Mouse (Mus musculus) CH12.LX (cell line): Measurements from ENCODE around the gene Tbc1d22a. TPM values are rescaled to one million over a fixed set of nuclear protein-coding genes. Genes with fewer than 3 reads are reported as not detected.

ENCODE experiments used
- DNase-seq: peaks from one replicate; pipeline ENCODE4 v3.0.0-alpha.2; 2013; ENCODE audit errors: extremely low read depth
- H3K27ac ChIP-seq: 2 replicates; pipeline ENCODE4 v1.5.1; 2012; ENCODE audit warnings: low read depth, mild to moderate bottlenecking, control low read depth, moderate library complexity; ENCODE audit not compliant: insufficient read depth
- H3K27me3 ChIP-seq: replicated peaks from 2 replicates; pipeline ENCODE3; 2012; ENCODE audit warnings: inconsistent platforms
- H3K36me3 ChIP-seq, 2 experiments: replicated peaks in 1 of 2; 2 replicates each; pipeline versions ENCODE3 to v1.6.1; 2012; ENCODE audit warnings: inconsistent platforms in 1 of 2, low read length in 1 of 2, mild to moderate bottlenecking in 1 of 2, mixed read lengths in 1 of 2, moderate library complexity in 1 of 2; ENCODE audit not compliant: control insufficient read depth in 1 of 2, insufficient read depth in 1 of 2
- H3K4me1 ChIP-seq, 2 experiments: 2 replicates each; pipeline ENCODE4 v1.6.1; 2012; ENCODE audit warnings: inconsistent platforms in 1 of 2, moderate library complexity in 1 of 2; ENCODE audit not compliant: insufficient read depth in 2 of 2, control insufficient read depth in 1 of 2
- H3K4me2 ChIP-seq: 2 replicates; pipeline ENCODE4 v1.6.1; 2012; ENCODE audit warnings: low read depth, mild to moderate bottlenecking, control low read depth; ENCODE audit not compliant: poor library complexity, insufficient read depth, severe bottlenecking
- H3K4me3 ChIP-seq, 3 experiments: fragments of 150-350 bp in 1 of 3; sonication (generic) in 1 of 3; replicated peaks in 1 of 3; 2 replicates each; pipeline versions ENCODE3 to v1.5.1; 2011 to 2012; ENCODE audit warnings: low read depth in 2 of 3, low read length in 2 of 3, mild to moderate bottlenecking in 2 of 3, moderate library complexity in 2 of 3, control low read depth in 1 of 3, improper control_type of control experiment in 1 of 3, inconsistent platforms in 1 of 3, mixed read lengths in 1 of 3; ENCODE audit not compliant: poor library complexity in 1 of 3
- H3K79me2 ChIP-seq: replicated peaks from 2 replicates; pipeline ENCODE4 v1.6.1; 2012; ENCODE audit warnings: mild to moderate bottlenecking, moderate library complexity; ENCODE audit not compliant: control insufficient read depth, poor library complexity, insufficient read depth, severe bottlenecking; ENCODE audit errors: extremely low read depth
- H3K9ac ChIP-seq: 2 replicates; pipeline ENCODE4 v1.6.1; 2012; ENCODE audit warnings: low read depth, mild to moderate bottlenecking, control low read depth, moderate library complexity; ENCODE audit not compliant: insufficient read depth
- H3K9me3 ChIP-seq: replicated peaks from 2 replicates; pipeline ENCODE3; 2012; ENCODE audit warnings: low read length, inconsistent platforms, mixed read lengths
- BHLHE40 ChIP-seq: IDR thresholded peaks from 2 replicates; pipeline ENCODE4 v1.6.1; 2011; ENCODE audit warnings: mild to moderate bottlenecking, low read depth, low read length, improper control_type of control experiment
- CHD2 ChIP-seq: IDR thresholded peaks from 2 replicates; pipeline ENCODE4 v1.6.1; 2011; ENCODE audit warnings: low read length, improper control_type of control experiment
- CTCF ChIP-seq, 2 experiments: IDR thresholded peaks in 1 of 2; conservative IDR thresholded peaks in 1 of 2; 2 replicates each; pipeline ENCODE4 v1.5.1; 2011 to 2012; ENCODE audit warnings: low read depth in 2 of 2, low read length in 2 of 2, improper control_type of control experiment in 1 of 2, inconsistent platforms in 1 of 2, mild to moderate bottlenecking in 1 of 2, moderate library complexity in 1 of 2
- E2F4 ChIP-seq: IDR thresholded peaks from 2 replicates; pipeline ENCODE4 v1.6.1; 2011; ENCODE audit warnings: low read depth, low read length, improper control_type of control experiment; ENCODE audit not compliant: insufficient replicate concordance
- ELF1 ChIP-seq: IDR thresholded peaks from 2 replicates; pipeline ENCODE4 v1.6.1; 2014; ENCODE audit warnings: low read depth, mild to moderate bottlenecking, inconsistent platforms, low read length, improper control_type of control experiment
- GABPA ChIP-seq: IDR thresholded peaks from 2 replicates; pipeline ENCODE4 v1.6.1; 2012; ENCODE audit warnings: low read depth, low read length, improper control_type of control experiment, inconsistent platforms; ENCODE audit not compliant: insufficient replicate concordance
- JUN ChIP-seq: IDR thresholded peaks from 2 replicates; pipeline ENCODE4 v1.6.1; 2011; ENCODE audit warnings: low read depth, mild to moderate bottlenecking, low read length, improper control_type of control experiment, moderate library complexity; ENCODE audit not compliant: insufficient read depth
- KAT2A ChIP-seq: IDR thresholded peaks from 2 replicates; pipeline ENCODE4 v1.6.1; 2012; ENCODE audit warnings: low read length, improper control_type of control experiment, inconsistent platforms; ENCODE audit not compliant: insufficient replicate concordance
- MAFK ChIP-seq: IDR thresholded peaks from 2 replicates; pipeline ENCODE4 v1.6.1; 2011; ENCODE audit warnings: low read length, improper control_type of control experiment; ENCODE audit not compliant: insufficient replicate concordance
- MAZ ChIP-seq: IDR thresholded peaks from 2 replicates; pipeline ENCODE4 v1.6.1; 2012; ENCODE audit warnings: low read depth, mild to moderate bottlenecking, inconsistent platforms, low read length, improper control_type of control experiment, moderate library complexity
- NELFE ChIP-seq: IDR thresholded peaks from 2 replicates; pipeline ENCODE4 v1.6.1; 2011; ENCODE audit warnings: low read depth, low read length, improper control_type of control experiment
- NRF1 ChIP-seq: IDR thresholded peaks from 2 replicates; pipeline ENCODE4 v1.6.1; 2014; ENCODE audit warnings: low read depth, mild to moderate bottlenecking, inconsistent platforms, low read length, improper control_type of control experiment, moderate library complexity
- PAX5 ChIP-seq: IDR thresholded peaks from 2 replicates; pipeline ENCODE4 v1.6.1; 2012; ENCODE audit warnings: low read length, inconsistent platforms, mixed read lengths
- POLR2A ChIP-seq: IDR thresholded peaks from 2 replicates; pipeline ENCODE4 v1.6.1; 2011; ENCODE audit warnings: low read depth, mild to moderate bottlenecking, improper control_type of control experiment, low read length
- POLR2AphosphoS2 ChIP-seq: IDR thresholded peaks from 2 replicates; pipeline ENCODE4 v1.6.1; 2011; ENCODE audit warnings: low read depth, low read length, improper control_type of control experiment
- RAD21 ChIP-seq: IDR thresholded peaks from 2 replicates; pipeline ENCODE4 v1.6.1; 2011; ENCODE audit warnings: low read depth, mild to moderate bottlenecking, low read length, improper control_type of control experiment, moderate library complexity
- SIN3A ChIP-seq: IDR thresholded peaks from 2 replicates; pipeline ENCODE4 v1.6.1; 2012; ENCODE audit warnings: low read length, improper control_type of control experiment, inconsistent platforms
- TCF12 ChIP-seq: IDR thresholded peaks from 2 replicates; pipeline ENCODE4 v1.6.1; 2014; ENCODE audit warnings: low read depth, mild to moderate bottlenecking, inconsistent platforms, low read length, improper control_type of control experiment
- ZMIZ1 ChIP-seq: IDR thresholded peaks from 2 replicates; pipeline ENCODE4 v1.6.1; 2012; ENCODE audit warnings: low read depth, mild to moderate bottlenecking, inconsistent platforms, low read length, improper control_type of control experiment
- ZNF384 ChIP-seq: IDR thresholded peaks from 2 replicates; pipeline ENCODE4 v1.6.1; 2012; ENCODE audit warnings: low read depth, low read length, improper control_type of control experiment, inconsistent platforms
- dilution Hi-C: fragments of 300-500 bp; cut with MboI; formaldehyde crosslinking; loops from 2 replicates; pipeline ENCODE4 v1.14.3; 2020; ENCODE audit warnings: low sequenced_read_pairs; ENCODE audit not compliant: extremely low pct_unique_long_range_greater_than_20kb, extremely low pct_ligation_motif_present
- in situ Hi-C: fragments of 300-500 bp; cut with MboI; formaldehyde crosslinking; loops from 3 replicates; pipeline ENCODE4 v1.14.3; 2019; ENCODE audit warnings: low sequenced_read_pairs, low pct_ligation_motif_present, low pct_unique_long_range_greater_than_20kb, mixed read lengths
- polyA plus RNA-seq: library from polyadenylated mRNA; unstranded; fragments of >175 nt; gene quantifications from 2 replicates; pipeline ENCODE4 v1.2.1, GENCODE M21; 2012; ENCODE audit warnings: low read depth; ENCODE audit not compliant: insufficient read length
- total RNA-seq, 2 experiments: library from RNA; depleted of rRNA; stranded (reverse); fragments of 300-350 nt in 1 of 2; fragments of >200 nt in 1 of 2; gene quantifications; 2 replicates each; pipeline ENCODE4 v1.2.3; 2012 to 2014

The Tbc1d22a gene
- total and polyA plus RNA-seq, 3 experiments: 17.6 to 20.2 (median 19.4) TPM

DNA sequence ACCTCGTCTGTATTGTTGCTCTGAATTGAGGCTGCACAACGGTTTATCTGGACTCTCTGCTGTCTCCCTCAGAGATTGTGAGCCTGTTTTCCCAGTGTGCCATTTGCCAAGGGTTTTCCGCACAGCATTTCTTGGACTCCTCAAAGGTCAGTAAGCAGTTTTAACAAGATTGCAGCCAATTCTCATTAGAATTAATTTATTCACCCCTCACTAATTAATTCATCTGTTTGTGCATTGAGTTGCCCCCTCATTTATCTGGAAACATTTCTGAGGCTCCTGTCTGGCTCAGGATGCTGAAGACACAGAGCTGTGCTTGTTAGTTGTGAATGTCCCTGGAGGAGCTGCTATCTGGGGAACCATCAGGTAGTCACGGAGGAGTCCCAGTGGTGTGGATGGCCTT is 45.0 kb downstream of the Tbc1d22a start:
- H3K9me3 ChIP-seq: no peaks in the 10 kb centered on the region
- in situ Hi-C loops (no loop called here), dilution Hi-C loops (no loop called here)
- H3K27ac ChIP-seq: no peak overlapping the region
- H3K4me3 ChIP-seq: no peak overlapping the region
- no peak for TF ChIP-seq ZNF384
- no peak for TF ChIP-seq NRF1
- no peak for TF ChIP-seq PAX5
- no peak for TF ChIP-seq GABPA
- TF ChIP-seq POLR2A: no peak
- TF ChIP-seq ZMIZ1: no peak
- no peak for TF ChIP-seq JUN
- TF ChIP-seq POLR2AphosphoS2: no peak
- no peak for TF ChIP-seq RAD21
- TF ChIP-seq NELFE: no peak
- TF ChIP-seq CHD2: no peak
- no peak for TF ChIP-seq BHLHE40
- TF ChIP-seq KAT2A: no peak
- no peaks in the 10 kb centered on the region for H3K27me3 ChIP-seq
- no peak for DNase-seq
- H3K4me1 ChIP-seq: peaks cover 0 to 17% of the 10 kb centered on the region in 2 experiments; a peak in 1 of 4 replicates
- H3K36me3 ChIP-seq: peaks cover 0 to 50% of the 10 kb centered on the region in 2 experiments
- H3K9ac ChIP-seq: no peak overlapping the region
- no peaks in the 10 kb centered on the region for H3K79me2 ChIP-seq
- H3K4me2 ChIP-seq: no peak overlapping the region

DNA sequence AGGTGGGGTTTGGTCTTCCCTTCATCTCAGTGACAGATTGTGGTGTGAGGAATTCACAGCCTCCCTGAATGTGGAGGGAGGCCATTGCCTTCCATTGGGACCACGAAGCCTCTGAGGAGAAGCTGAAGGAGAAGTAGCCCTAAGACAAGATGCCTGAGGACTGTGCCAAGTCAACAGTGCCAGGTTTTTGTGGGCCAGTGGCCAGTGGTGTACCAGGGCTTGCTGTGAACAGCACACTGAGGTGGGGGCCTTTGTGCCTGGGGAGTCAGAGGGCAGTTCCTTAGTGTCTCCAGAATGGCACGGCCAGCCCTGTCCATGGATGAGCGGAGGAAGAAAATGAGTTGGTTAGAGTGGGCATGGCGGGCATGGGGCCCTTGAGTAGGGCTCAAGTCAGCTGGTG is 45.9 kb downstream of the Tbc1d22a start:
- H3K4me1 ChIP-seq: peaks cover 0 to 17% of the 10 kb centered on the region in 2 experiments; a peak in 1 of 4 replicates
- no peak overlapping the region for H3K27ac ChIP-seq
- H3K27me3 ChIP-seq: no peaks in the 10 kb centered on the region
- no peak for TF ChIP-seq MAFK
- TF ChIP-seq MAZ: no peak
- TF ChIP-seq E2F4: no peak
- TF ChIP-seq ELF1: no peak
- TF ChIP-seq CHD2: no peak
- no peak for TF ChIP-seq PAX5
- TF ChIP-seq NELFE: no peak
- TF ChIP-seq SIN3A: no peak
- TF ChIP-seq ZMIZ1: no peak
- no peak for TF ChIP-seq CTCF (conservative IDR thresholded peaks at IDR 0.05 in 1 of 2, IDR thresholded peaks at IDR 0.05 in 1 of 2; ENCODE audit: low read depth in 2 of 2, low read length in 2 of 2)
- no peak for TF ChIP-seq JUN
- TF ChIP-seq TCF12: no peak
- no peak for TF ChIP-seq POLR2A
- peaks cover 0 to 45% of the 10 kb centered on the region in 2 experiments for H3K36me3 ChIP-seq
- H3K79me2 ChIP-seq: no peaks in the 10 kb centered on the region
- no peaks in the 10 kb centered on the region for H3K9me3 ChIP-seq
- dilution Hi-C loops (no loop called here), in situ Hi-C loops (no loop called here)
- no peak overlapping the region for H3K4me3 ChIP-seq
- H3K9ac ChIP-seq: no peak overlapping the region
- no peak overlapping the region for H3K4me2 ChIP-seq
- DNase-seq: no peak
